Mouse (Mus musculus) C2C12 (cell line): ENCODE results near the gene Wdr81. TPM values are rescaled to one million over a fixed set of nuclear protein-coding genes. Genes with fewer than 3 reads are reported as not detected.

Experiments
- H3K27me3 ChIP-seq: one replicate; pipeline ENCODE4 v1.6.1; 2011; ENCODE audit not compliant: control insufficient read depth, insufficient read depth, insufficient read length
- H3K36me3 ChIP-seq: one replicate; pipeline ENCODE4 v1.6.1; 2011; ENCODE audit not compliant: control insufficient read depth, insufficient read depth
- H3K4me3 ChIP-seq: one replicate; pipeline ENCODE4 v1.5.1; 2011; ENCODE audit warnings: mild to moderate bottlenecking, control low read depth; ENCODE audit not compliant: poor library complexity, insufficient read depth, severe bottlenecking
- H3K79me2 ChIP-seq: one replicate; pipeline ENCODE4 v1.6.1; 2011; ENCODE audit not compliant: control insufficient read depth, insufficient read depth
- H3K79me3 ChIP-seq: one replicate; pipeline ENCODE4 v1.6.1; 2011; ENCODE audit warnings: low read depth, control low read depth
- H3ac ChIP-seq: one replicate; pipeline ENCODE3; 2011; ENCODE audit warnings: low read depth; ENCODE audit not compliant: control insufficient read depth, insufficient read length
- CEBPB ChIP-seq: IDR thresholded peaks from one replicate; pipeline ENCODE4 v1.6.1; 2011; ENCODE audit warnings: low read depth, mild to moderate bottlenecking, control low read depth, moderate library complexity
- CTCF ChIP-seq: IDR thresholded peaks from one replicate; pipeline ENCODE4 v1.5.1; 2011; ENCODE audit not compliant: control insufficient read depth, insufficient read depth, insufficient read length
- FOSL1 ChIP-seq: IDR thresholded peaks from one replicate; pipeline ENCODE4 v1.8.0; 2011; ENCODE audit warnings: mild to moderate bottlenecking, low read length; ENCODE audit not compliant: poor library complexity, insufficient read depth, severe bottlenecking
- MAX ChIP-seq: IDR thresholded peaks from one replicate; pipeline ENCODE4 v1.6.1; 2011; ENCODE audit warnings: mild to moderate bottlenecking, control low read depth
- MYOD1 ChIP-seq: IDR thresholded peaks from one replicate; pipeline ENCODE4 v1.6.1; 2011; ENCODE audit warnings: low read depth; ENCODE audit not compliant: control insufficient read depth, insufficient read length
- MYOG ChIP-seq: IDR thresholded peaks from one replicate; pipeline ENCODE4 v1.6.1; 2011; ENCODE audit not compliant: control insufficient read depth, insufficient read length; ENCODE audit errors: extremely low read depth
- USF1 ChIP-seq: IDR thresholded peaks from one replicate; pipeline ENCODE4 v1.6.1; 2011; ENCODE audit warnings: low read depth, mild to moderate bottlenecking, control low read depth, moderate library complexity
- long read RNA-seq, 2 experiments: library from polyadenylated mRNA; unstranded; transcript quantifications; one replicate each; pipeline ENCODE4 v2.0.0; 2019 to 2020
- polyA plus RNA-seq: library from polyadenylated mRNA; unstranded; fragments of >200 nt; fragmentation: generic; extraction: Trizol; gene quantifications from one replicate; pipeline ENCODE4 v1.2.1, GENCODE M21; 2012; ENCODE audit warnings: missing spikeins

Wdr81 gene
- 21.6 TPM for polyA plus RNA-seq
- long read RNA-seq, experiment 1, partial matches to known transcripts: 4 of 7 reads
- long read RNA-seq, experiment 1, other reads (novel, unspliced or antisense): 3 of 7 reads
- long read RNA-seq, experiment 2, full-length matches to known transcripts: 16 of 27 reads
- long read RNA-seq, experiment 2, partial matches to known transcripts: 7 of 27 reads
- long read RNA-seq, experiment 2, other reads (novel, unspliced or antisense): 4 of 27 reads

- Histone ChIP-seq H3K27me3 (no peaks in the 10 kb centered on the region), H3K4me3 (peak within 1 kb of the TSS; percentile 46), H3K79me3 (peaks cover 14% of the 10 kb centered on the region), H3K79me2 (peaks cover 43% of the 10 kb centered on the region), H3K36me3 (peaks cover 7% of the 10 kb centered on the region), H3ac (peak within 1 kb of the TSS; percentile 75)
- peak; percentile 58 for TF ChIP-seq CTCF
- no peak for TF ChIP-seq CEBPB
- TF ChIP-seq FOSL1: no peak
- peak; percentile 99 for TF ChIP-seq USF1
- TF ChIP-seq MAX: peak; percentile 97
- TF ChIP-seq MYOD1: no peak
- TF ChIP-seq MYOG: no peak
These were observed at the start of gene Wdr81 for GRCm38 (mm10) chr11:75453991-75454930. Wdr81 (minus strand) TSS chr11:75454717.

DNA sequence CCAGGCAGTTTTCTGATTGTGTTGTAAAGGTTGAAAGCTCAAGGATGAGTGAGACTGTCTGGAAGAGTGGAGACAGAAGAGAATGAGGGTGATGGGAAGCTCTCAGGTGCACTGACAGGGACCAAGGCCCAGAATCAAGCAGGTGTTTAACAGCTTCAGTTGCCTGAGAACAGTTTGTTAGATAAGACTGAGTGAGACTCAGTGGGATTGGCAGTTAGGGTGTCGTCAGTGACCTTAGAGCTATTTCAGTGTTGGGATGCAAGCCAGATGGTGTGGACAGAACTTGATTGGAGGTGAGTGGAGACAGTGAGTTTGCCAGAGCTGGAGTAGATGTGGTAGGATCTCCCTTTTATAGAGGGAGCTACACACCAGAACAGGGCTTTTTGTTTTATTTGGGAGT lies 43.6 kb upstream of the Wdr81 start:
- Histone ChIP-seq H3K79me2 (no peaks in the 10 kb centered on the region), H3K79me3 (no peaks in the 10 kb centered on the region), H3ac (no peak overlapping the region), H3K4me3 (no peak overlapping the region), H3K36me3 (peaks cover 100% of the 10 kb centered on the region), H3K27me3 (no peaks in the 10 kb centered on the region)
- TF ChIP-seq FOSL1 (no peak), CEBPB (no peak)

GRCm38 (mm10) chr11:75494296-75495049 lies 40.0 kb upstream of the Wdr81 start:
- peaks cover 100% of the 10 kb centered on the region for H3K36me3 ChIP-seq
- peaks cover 5% of the 10 kb centered on the region for H3K79me3 ChIP-seq
- no peak overlapping the region for H3K4me3 ChIP-seq
- H3K27me3 ChIP-seq: no peaks in the 10 kb centered on the region
- H3K79me2 ChIP-seq: peaks cover 26% of the 10 kb centered on the region
- no peak overlapping the region for H3ac ChIP-seq
- no peak for TF ChIP-seq MAX
- TF ChIP-seq USF1: no peak
- no peak for TF ChIP-seq CEBPB

DNA sequence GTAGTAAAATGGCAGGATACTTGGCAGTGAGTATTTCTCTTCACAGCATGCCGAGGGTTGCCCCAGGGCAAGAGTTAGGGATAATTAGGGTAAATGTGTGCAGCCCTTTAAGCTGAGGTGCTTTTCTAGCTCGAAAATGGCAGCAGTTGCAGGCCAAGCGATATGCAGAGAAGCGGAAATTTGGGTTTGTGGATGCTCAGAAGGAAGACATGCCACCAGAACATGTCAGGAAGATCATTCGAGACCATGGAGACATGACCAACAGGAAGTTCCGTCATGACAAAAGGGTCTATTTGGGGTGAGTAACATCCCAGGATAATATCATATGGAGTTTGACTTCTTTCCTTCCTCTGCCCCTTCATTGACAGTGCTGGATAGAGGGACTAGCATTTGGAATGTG lies 33.0 kb upstream of the Wdr81 start:
- no peaks in the 10 kb centered on the region for H3K27me3 ChIP-seq
- peaks cover 32% of the 10 kb centered on the region for H3K79me3 ChIP-seq
- H3K4me3 ChIP-seq: peak overlapping the region; percentile 92
- peak overlapping the region; percentile 83 for H3ac ChIP-seq
- TF ChIP-seq MAX (no peak), MYOG (no peak), CTCF (no peak), FOSL1 (no peak), CEBPB (no peak), MYOD1 (no peak), USF1 (no peak)
- H3K36me3 ChIP-seq: peaks cover 47% of the 10 kb centered on the region
- H3K79me2 ChIP-seq: peaks cover 56% of the 10 kb centered on the region

GRCm38 (mm10) chr11:75486601-75487285 lies 32.2 kb upstream of the Wdr81 start, which contains the start of gene Prpf8:
Prpf8 (plus strand) TSS chr11:75486816.
- TF ChIP-seq FOSL1: no peak
- peak; percentile 49 for TF ChIP-seq MAX
- TF ChIP-seq MYOD1: peak; percentile 7
- H3K79me2 ChIP-seq: peaks cover 48% of the 10 kb centered on the region
- H3K79me3 ChIP-seq: peaks cover 32% of the 10 kb centered on the region
- H3K36me3 ChIP-seq: peaks cover 40% of the 10 kb centered on the region
- no peaks in the 10 kb centered on the region for H3K27me3 ChIP-seq
- peak within 1 kb of the TSS; percentile 92 for H3K4me3 ChIP-seq
- H3ac ChIP-seq: peak within 1 kb of the TSS; percentile 83
